Mouse (Mus musculus) small intestine, adult 2 months (tissue): Measurements from ENCODE around the gene Mtfp1.

Source experiments
- CTCF ChIP-seq: fragments of 200-500 bp; IDR thresholded peaks from 2 replicates; pipeline ENCODE4 v1.5.1; 2012; ENCODE audit warnings: low read depth, mild to moderate bottlenecking, control low read depth, inconsistent platforms, low read length, moderate library complexity, mixed read lengths; ENCODE audit not compliant: insufficient replicate concordance, insufficient read length; ENCODE audit errors: extremely low read depth
- POLR2A ChIP-seq: fragments of 200-500 bp; IDR thresholded peaks from 2 replicates; pipeline ENCODE4 v1.6.1; 2012; ENCODE audit warnings: low read depth, mild to moderate bottlenecking, control low read depth, inconsistent platforms, low read length, moderate library complexity

DNA sequence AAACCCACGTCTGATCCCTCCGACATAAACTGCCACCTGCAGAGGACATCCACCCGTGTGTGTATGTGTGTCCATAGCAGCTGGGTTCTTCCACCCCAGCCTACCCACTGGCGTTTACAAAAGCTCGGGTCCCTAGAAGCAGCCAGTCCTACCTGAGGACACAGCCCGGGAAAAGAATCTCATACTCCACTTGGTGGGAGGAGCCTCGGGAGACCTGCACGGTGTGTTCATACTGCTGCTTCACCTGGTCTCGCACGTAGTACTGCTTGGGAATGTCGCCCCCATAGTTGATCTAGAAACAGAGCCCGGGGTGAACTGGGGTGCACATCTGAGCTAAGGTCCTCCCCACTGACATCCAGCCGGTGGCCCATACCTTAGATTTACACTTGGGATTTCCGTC lies 8.3 kb upstream of the Mtfp1 start:
- TF ChIP-seq POLR2A, result no peak
- no peak for TF ChIP-seq CTCF
